Mouse (Mus musculus) colon, adult 2 months (tissue): ENCODE data around the gene Zfp617. TPM values are rescaled to one million over a fixed set of nuclear protein-coding genes. Genes with fewer than 3 reads are reported as not detected.

Experiments used
- polyA plus RNA-seq: library from polyadenylated mRNA; depleted of rRNA; stranded (reverse); fragments of >200 nt; gene quantifications from 2 replicates; pipeline ENCODE4 v1.2.3, GENCODE M21; 2012; rRNA removed

Zfp617 gene
- 1.6 and 2.0 TPM in 2 replicates for polyA plus RNA-seq

GRCm38 (mm10) chr8:71908309-71909261 is at the start of gene Zfp617, which contains the start of gene Zfp882:
Zfp617 (plus strand) TSS chr8:71908635.
Zfp882 (plus strand) TSS chr8:71908608.

GRCm38 (mm10) chr8:71881618-71882274 is 26.7 kb upstream of the Zfp617 start, which contains the start of gene Zfp709:
Zfp709 (plus strand) TSS chr8:71882019.

GRCm38 (mm10) chr8:71950482-71951221 is 42.2 kb downstream of the Zfp617 start, which contains the start of gene Zfp961:
Zfp961 (plus strand) TSS chr8:71951038.

Other genes starting within 250 kb of the Zfp617 start
- gene Unc13a, start 236.9 kb upstream of the Zfp617 start, polyA plus RNA-seq, result 2.2 and 3.2 TPM in 2 replicates
- gene Jak3, start 232.3 kb upstream of the Zfp617 start, polyA plus RNA-seq, result 18.7 and 23.3 TPM in 2 replicates
- 11.6 and 16.8 TPM in 2 replicates for gene Insl3, start 219.4 kb upstream of the Zfp617 start, polyA plus RNA-seq
- gene B3gnt3, start 206.8 kb upstream of the Zfp617 start, polyA plus RNA-seq, result 298 and 338 TPM in 2 replicates
- 32.7 and 32.9 TPM in 2 replicates for gene Fcho1, start 182.9 kb upstream of the Zfp617 start, polyA plus RNA-seq
- gene Zfp709, start 26.6 kb upstream of the Zfp617 start, polyA plus RNA-seq, result 0.08 and 0.23 TPM in 2 replicates
- 0.13 and 0.28 TPM in 2 replicates for gene Zfp882, start within 50 bp of the Zfp617 start, polyA plus RNA-seq
- 2.1 and 2.3 TPM in 2 replicates for gene Zfp961, start 42.4 kb downstream of the Zfp617 start, polyA plus RNA-seq
- 6.7 and 6.8 TPM in 2 replicates for gene Cyp4f18, start 101.0 kb downstream of the Zfp617 start, polyA plus RNA-seq
- not detected in 2 replicates for gene Olfr372, start 132.6 kb downstream of the Zfp617 start, polyA plus RNA-seq
- gene Olfr373, start 174.5 kb downstream of the Zfp617 start, polyA plus RNA-seq, result not detected in 2 replicates
- gene Olfr374, start 198.4 kb downstream of the Zfp617 start, polyA plus RNA-seq, result not detected in 2 replicates
- 52.1 and 62.6 TPM in 2 replicates for gene Tpm4, start 226.3 kb downstream of the Zfp617 start, polyA plus RNA-seq